Mouse (Mus musculus) stomach, embryonic 14.5 days (tissue): ENCODE data around the gene Chtf18. TPM values are rescaled to one million over a fixed set of nuclear protein-coding genes. Genes with fewer than 3 reads are reported as not detected.

ENCODE experiments used
- ATAC-seq: fragments of 200-750 bp; cut with Nextera tagmentation; 2 replicates; pipeline ENCODE4 v1.8.0; 2017; ENCODE audit warnings: low read depth, moderate TSS enrichment; ENCODE audit not compliant: insufficient number of reproducible peaks, insufficient read depth, low FRiP score
- H3K27ac ChIP-seq: fragments of 300-500 bp; sonication (generic); 2 replicates; pipeline ENCODE4 v1.5.1; 2014; ENCODE audit warnings: mild to moderate bottlenecking, low read length, moderate library complexity, mixed read lengths
- H3K27me3 ChIP-seq: fragments of 300-500 bp; sonication (generic); 2 replicates; pipeline ENCODE4 v1.6.1; 2014; ENCODE audit warnings: low read length, control low read depth, mixed read lengths; ENCODE audit not compliant: control insufficient read depth, insufficient read depth
- H3K36me3 ChIP-seq: fragments of 300-500 bp; sonication (generic); 2 replicates; pipeline ENCODE4 v1.6.1; 2014; ENCODE audit warnings: mild to moderate bottlenecking, control low read depth, low read length, moderate library complexity, mixed read lengths; ENCODE audit not compliant: control insufficient read depth, insufficient read depth
- H3K4me1 ChIP-seq: fragments of 300-500 bp; sonication (generic); 2 replicates; pipeline ENCODE4 v1.6.1; 2014; ENCODE audit warnings: low read length, control low read depth, mixed read lengths; ENCODE audit not compliant: control insufficient read depth, insufficient read depth
- H3K4me2 ChIP-seq: fragments of 300-500 bp; sonication (generic); replicated peaks from 2 replicates; pipeline ENCODE4 v1.6.1; 2014; ENCODE audit warnings: low read depth, low read length, control low read depth
- H3K4me3 ChIP-seq: fragments of 300-500 bp; sonication (generic); 2 replicates; pipeline ENCODE4 v1.5.1; 2014; ENCODE audit warnings: low read depth, low read length, control low read depth
- H3K9ac ChIP-seq: fragments of 300-500 bp; sonication (generic); replicated peaks from 2 replicates; pipeline ENCODE4 v1.6.1; 2014; ENCODE audit warnings: low read depth, mild to moderate bottlenecking, control low read depth, low read length, moderate library complexity, mixed read lengths
- H3K9me3 ChIP-seq: fragments of 300-500 bp; sonication (generic); 2 replicates; pipeline ENCODE4 v1.6.1; 2016; ENCODE audit warnings: low read depth, low read length, control low read depth; ENCODE audit not compliant: control insufficient read depth
- WGBS: fragments of 180-500 bp; shearing (Covaris S2); extraction: QIAGEN DNeasy Blood & Tissue Kit; methylation state at CpG from one replicate; pipeline ENCODE4 v1.1.7; 2014; 5-methylcytosine and 5-hydroxymethylcytosine counted together
- polyA plus RNA-seq: library from polyadenylated mRNA; unstranded; fragments of >200 nt; fragmentation: Nextera tagmentation; extraction: Ambion mirVana; gene quantifications from 2 replicates; pipeline ENCODE4 v1.2.1, GENCODE M21; 2014

Gene Chtf18
- polyA plus RNA-seq, 1 experiment from 2014 or later: 18.6 TPM

DNA sequence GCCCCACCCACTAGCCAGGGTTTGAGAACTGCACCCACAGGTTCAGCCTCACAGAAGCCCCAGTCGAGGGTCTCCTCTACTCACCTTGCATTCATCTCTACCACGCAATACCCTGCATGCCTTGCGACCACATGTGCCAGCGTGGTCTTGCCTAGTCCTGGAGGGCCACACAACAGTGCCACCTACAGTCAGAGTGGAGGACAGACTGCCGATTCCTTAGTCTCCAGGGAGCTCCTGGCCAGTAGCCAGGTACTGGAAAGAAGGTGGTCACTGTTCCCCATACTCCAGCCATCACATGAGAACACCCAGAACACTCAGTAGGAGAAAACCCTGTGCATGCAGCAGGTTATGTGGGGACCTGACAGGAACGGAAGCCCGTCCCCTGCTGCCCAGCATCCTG lies 3.3 kb downstream of the Chtf18 start:
- H3K9me3 ChIP-seq: no peaks in the 10 kb centered on the region
- H3K4me3 ChIP-seq: no peak overlapping the region
- H3K27me3 ChIP-seq: no peaks in the 10 kb centered on the region
- H3K36me3 ChIP-seq: peaks cover 14% of the 10 kb centered on the region
- H3K9ac ChIP-seq: no peak overlapping the region
- WGBS: 79% methylated on average over 7 of the region's 7 CpGs
- no peak overlapping the region for H3K4me2 ChIP-seq
- H3K4me1 ChIP-seq: peaks cover 11% of the 10 kb centered on the region
- H3K27ac ChIP-seq: no peak overlapping the region
- ATAC-seq: no peak

DNA sequence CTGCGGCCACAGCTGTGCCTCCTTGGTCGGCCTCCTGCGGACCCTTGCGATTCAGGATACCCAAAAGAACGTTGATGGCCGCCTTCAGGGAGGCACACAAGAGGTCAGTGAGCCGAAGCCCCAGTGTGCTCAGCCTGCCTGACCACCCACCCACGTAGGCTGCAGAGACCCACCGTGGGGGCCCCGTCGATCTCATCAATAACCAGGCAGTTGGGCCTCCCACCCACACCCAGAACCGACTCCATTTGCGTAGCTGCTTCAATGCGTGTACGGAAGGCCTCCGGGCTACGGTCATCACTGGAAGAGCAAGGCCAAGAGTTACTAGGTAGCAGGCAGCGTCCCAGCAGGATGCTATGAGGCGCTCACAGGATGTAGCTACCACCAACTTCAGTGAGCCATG lies 3.7 kb downstream of the Chtf18 start:
- no peaks in the 10 kb centered on the region for H3K27me3 ChIP-seq
- no peak overlapping the region for H3K9ac ChIP-seq
- WGBS: 92% methylated on average over 19 of the region's 19 CpGs
- no peaks in the 10 kb centered on the region for H3K9me3 ChIP-seq
- no peak overlapping the region for H3K4me3 ChIP-seq
- H3K4me1 ChIP-seq: peaks cover 9% of the 10 kb centered on the region
- H3K4me2 ChIP-seq: no peak overlapping the region
- H3K36me3 ChIP-seq: peaks cover 16% of the 10 kb centered on the region
- ATAC-seq: no peak
- H3K27ac ChIP-seq: no peak overlapping the region

DNA sequence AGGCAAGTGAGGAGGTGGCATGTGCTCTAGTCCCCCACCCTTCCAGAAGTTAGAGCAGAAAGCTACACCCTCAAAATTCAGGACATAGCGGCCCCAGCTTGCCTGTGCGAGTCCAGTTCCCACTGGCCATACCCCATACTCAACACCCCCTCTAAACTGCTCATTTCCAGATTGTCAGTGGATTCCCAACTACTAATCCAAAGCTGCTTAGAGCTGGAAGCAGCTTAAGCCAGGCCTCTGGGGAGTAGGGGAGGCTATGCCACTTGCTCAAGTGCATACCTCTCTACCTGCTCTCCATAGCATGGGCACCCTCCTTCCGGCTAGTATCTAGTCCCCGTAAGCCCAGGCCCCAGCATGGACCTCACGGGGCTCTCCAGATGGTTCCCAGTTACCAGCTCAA lies 5.7 kb downstream of the Chtf18 start:
- Histone ChIP-seq H3K4me1 (peaks cover 15% of the 10 kb centered on the region; the same call in 1 of the 2 replicates), H3K9ac (no peak overlapping the region), H3K27ac (no peak overlapping the region), H3K27me3 (0 out of 2 replicates have a peak, but pooled peaks cover 2% of the 10 kb centered on the region), H3K4me3 (no peak overlapping the region), H3K9me3 (no peaks in the 10 kb centered on the region), H3K4me2 (no peak overlapping the region), H3K36me3 (peaks cover 16% of the 10 kb centered on the region)
- WGBS: 99% methylated on average over 5 of the region's 5 CpGs
- ATAC-seq: no peak

DNA sequence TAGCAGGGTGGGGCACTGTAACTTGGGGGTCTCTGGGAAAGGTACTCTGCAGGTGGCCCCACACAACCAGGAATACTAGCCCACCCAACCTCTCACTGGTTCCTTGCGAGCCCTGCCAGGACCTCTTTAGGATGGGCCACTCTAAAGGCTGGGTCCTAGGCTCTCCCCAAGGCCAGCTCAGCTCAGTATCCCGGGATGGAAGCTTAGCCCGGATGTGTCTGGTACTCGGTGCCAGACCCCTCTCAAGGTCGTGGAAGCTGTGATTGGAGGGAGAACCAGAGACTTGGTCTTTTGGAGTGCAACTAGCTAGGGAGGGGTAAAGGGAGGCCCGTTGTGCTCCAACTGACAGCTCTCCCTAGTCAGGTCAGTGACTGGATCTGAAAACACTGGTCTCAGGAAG lies 9.5 kb downstream of the Chtf18 start:
- peaks cover 11% of the 10 kb centered on the region; the same call in 1 of the 2 replicates for H3K4me1 ChIP-seq
- no peak overlapping the region for H3K9ac ChIP-seq
- no peaks in the 10 kb centered on the region for H3K9me3 ChIP-seq
- 7% methylated on average over 6 of the region's 6 CpGs for WGBS
- 0 out of 2 replicates have a peak, but pooled peaks have one; percentile 7 for ATAC-seq
- no peak overlapping the region for H3K27ac ChIP-seq
- 0 out of 2 replicates have a peak, but pooled peaks cover 2% of the 10 kb centered on the region for H3K27me3 ChIP-seq
- H3K36me3 ChIP-seq: peaks cover 16% of the 10 kb centered on the region
- H3K4me3 ChIP-seq: peak overlapping the region; percentile 29; the same call in 1 of the 2 replicates
- H3K4me2 ChIP-seq: peak overlapping the region; percentile 78

DNA sequence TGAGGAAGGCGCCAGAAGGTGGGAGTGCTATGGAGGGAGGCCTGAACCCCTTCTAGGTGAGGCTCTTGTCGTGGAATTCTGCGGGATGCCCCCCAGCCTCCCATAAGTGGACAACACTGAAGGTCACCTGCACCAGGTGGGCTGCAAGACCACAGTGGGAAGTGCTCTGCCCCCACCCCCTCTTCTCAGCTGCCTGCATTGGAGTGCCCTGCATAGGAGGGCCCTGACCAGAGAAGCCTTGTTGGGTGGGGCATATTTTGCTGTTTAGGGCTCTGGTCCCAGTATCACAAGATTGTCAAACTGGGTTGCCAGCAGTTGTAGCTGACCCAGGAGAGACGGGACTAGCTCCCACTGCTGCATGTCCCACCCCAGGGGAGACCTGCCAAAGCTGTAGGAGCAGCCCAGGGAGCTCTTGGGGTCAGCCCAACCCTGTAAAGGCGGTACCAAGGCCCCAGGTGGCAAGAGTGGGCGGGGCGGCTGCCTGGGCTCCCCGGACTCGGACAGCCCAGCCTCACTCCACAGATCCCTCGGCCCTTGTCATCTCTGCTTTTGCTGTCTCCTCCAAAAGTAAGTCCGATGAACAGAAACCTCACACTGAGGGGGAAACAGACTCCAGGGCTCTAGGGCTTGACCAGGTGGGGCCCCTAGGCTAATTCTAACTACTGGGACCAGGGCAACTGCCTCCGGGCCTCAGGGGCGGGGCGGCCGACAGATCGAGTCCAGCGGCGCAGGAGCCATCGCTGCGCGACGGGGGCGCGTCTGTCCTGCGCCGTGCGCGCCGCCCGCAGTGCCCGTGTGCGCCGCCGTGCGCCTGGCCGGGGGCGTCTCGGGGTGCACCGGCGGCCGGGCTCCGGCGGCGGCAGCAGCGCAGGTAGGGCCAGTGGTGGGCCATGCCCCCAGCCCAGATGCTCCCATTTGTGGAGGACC lies 10.2 kb downstream of the Chtf18 start, which contains the start of gene Gng13:
TSS of gene Gng13 (plus strand) at position 461 of the 927 bp plus-strand sequence.
- Histone ChIP-seq H3K27ac (no peak within 1 kb of the TSS), H3K4me3 (peak within 1 kb of the TSS; percentile 29), H3K9me3 (no peaks in the 10 kb centered on the region), H3K27me3 (0 out of 2 replicates have a peak, but pooled peaks cover 2% of the 10 kb centered on the region), H3K4me1 (peaks cover 11% of the 10 kb centered on the region; the same call in 1 of the 2 replicates), H3K9ac (no peak within 1 kb of the TSS), H3K4me2 (peak within 1 kb of the TSS; percentile 78), H3K36me3 (peaks cover 11% of the 10 kb centered on the region)
- 1% methylated on average over 45 of the region's 45 CpGs for WGBS
- peak; percentile 29; the same call in 1 of the 2 replicates for ATAC-seq

DNA sequence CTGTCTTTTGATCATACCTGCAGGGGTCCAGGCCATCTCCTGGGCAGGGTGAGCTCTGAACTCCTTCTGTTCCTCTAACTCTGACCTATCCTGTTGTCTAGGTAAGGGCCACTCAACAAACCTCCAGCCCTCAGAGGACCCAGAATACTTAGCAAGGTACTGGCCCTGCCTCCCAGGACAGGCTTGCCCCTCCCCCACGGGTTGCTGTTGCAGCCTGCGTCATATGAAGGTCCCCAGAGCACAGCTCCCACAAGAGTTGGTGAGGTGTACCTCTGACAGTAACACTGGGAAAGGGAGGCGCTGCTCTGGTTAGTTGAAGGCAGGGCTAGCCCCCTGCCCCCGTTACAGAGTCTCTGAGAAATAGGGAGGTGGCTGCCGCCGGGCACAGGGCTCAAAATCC lies 11.1 kb downstream of the Chtf18 start:
- H3K4me3 ChIP-seq: no peak overlapping the region
- no peak for ATAC-seq
- no peak overlapping the region for H3K9ac ChIP-seq
- no peaks in the 10 kb centered on the region for H3K9me3 ChIP-seq
- H3K4me1 ChIP-seq: peaks cover 11% of the 10 kb centered on the region; the same call in 1 of the 2 replicates
- H3K4me2 ChIP-seq: no peak overlapping the region
- H3K27me3 ChIP-seq: 0 out of 2 replicates have a peak, but pooled peaks cover 2% of the 10 kb centered on the region
- WGBS: 5% methylated on average over 6 of the region's 6 CpGs
- H3K36me3 ChIP-seq: peaks cover 11% of the 10 kb centered on the region
- no peak overlapping the region for H3K27ac ChIP-seq

DNA sequence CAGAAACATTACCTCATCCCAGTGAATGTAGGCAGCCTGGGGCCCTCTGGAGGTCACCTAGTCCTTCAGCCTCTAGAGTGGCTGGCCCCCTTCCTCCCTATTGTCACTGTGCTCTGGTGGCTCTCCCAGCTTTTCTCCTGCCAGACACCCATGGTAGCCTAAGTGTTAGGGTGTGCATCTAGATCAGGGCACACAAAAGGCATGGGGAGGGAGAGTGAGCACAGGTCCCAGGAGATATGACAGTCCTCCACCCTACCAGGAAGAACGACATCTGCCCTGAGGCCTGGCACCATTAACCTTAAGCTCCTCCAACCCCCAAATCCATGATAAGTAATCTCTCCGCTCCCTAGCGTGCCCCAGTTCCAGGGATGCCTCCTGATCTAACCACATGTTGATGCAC lies 11.6 kb downstream of the Chtf18 start:
- Histone ChIP-seq H3K4me3 (no peak overlapping the region), H3K27me3 (0 out of 2 replicates have a peak, but pooled peaks cover 2% of the 10 kb centered on the region), H3K9me3 (no peaks in the 10 kb centered on the region), H3K4me1 (peaks cover 11% of the 10 kb centered on the region; the same call in 1 of the 2 replicates), H3K27ac (no peak overlapping the region), H3K36me3 (peaks cover 11% of the 10 kb centered on the region), H3K9ac (no peak overlapping the region), H3K4me2 (no peak overlapping the region)
- WGBS: 43% methylated on average over 3 of the region's 3 CpGs
- no peak for ATAC-seq

DNA sequence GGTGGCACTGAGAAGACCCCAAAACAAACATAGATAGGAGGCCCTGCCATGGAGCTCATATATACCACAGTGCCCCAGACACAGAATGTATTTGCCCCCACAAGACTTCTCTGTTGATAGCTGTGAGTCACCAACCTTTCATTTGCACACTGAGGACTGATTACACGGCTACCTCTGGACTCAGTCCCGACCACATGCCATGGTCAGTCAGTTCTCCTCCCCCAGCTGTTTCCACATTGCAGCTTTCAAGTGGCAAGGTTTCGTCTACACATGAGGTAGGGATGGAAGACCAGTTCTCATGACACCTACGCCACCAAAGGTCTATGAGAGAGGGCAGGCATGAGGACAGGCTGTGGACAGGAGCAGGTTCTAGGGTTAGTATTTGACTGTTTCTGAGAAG lies 16.1 kb downstream of the Chtf18 start:
- no peaks in the 10 kb centered on the region for H3K27me3 ChIP-seq
- no peaks in the 10 kb centered on the region for H3K9me3 ChIP-seq
- WGBS: 72% methylated on average over 4 of the region's 4 CpGs
- H3K9ac ChIP-seq: no peak overlapping the region
- no peaks in the 10 kb centered on the region for H3K4me1 ChIP-seq
- H3K4me3 ChIP-seq: no peak overlapping the region
- H3K4me2 ChIP-seq: no peak overlapping the region
- no peak overlapping the region for H3K27ac ChIP-seq
- no peaks in the 10 kb centered on the region for H3K36me3 ChIP-seq
- no peak for ATAC-seq
